Mouse (Mus musculus): ENCODE data around the gene Nav2. TPM values are rescaled to one million over a fixed set of nuclear protein-coding genes. Genes with fewer than 3 reads are reported as not detected.

Nav2 gene
- polyA plus RNA-seq, 1 experiment from 2014 or later, result 8.3 TPM

- no peaks in the 10 kb centered on the region for H3K9me3 ChIP-seq (replicated peaks)
- H3K27ac ChIP-seq, result no peak overlapping the region
- peaks cover 20% of the 10 kb centered on the region for H3K4me1 ChIP-seq
- H3K27me3 ChIP-seq (ENCODE audit: low read depth, poor library complexity, severe bottlenecking), result peaks cover 88% of the 10 kb centered on the region
- H3K36me3 ChIP-seq, result no peaks in the 10 kb centered on the region
- H3K4me3 ChIP-seq, result no peak overlapping the region
- DNase-seq (ENCODE audit: low spot score), result peak; percentile 50
- WGBS, result 7% methylated on average over 18 of the region's 18 CpGs
Measured at GRCm38 (mm10) chr7:49639864-49640708, 731.6 kb downstream of the Nav2 start.

GRCm38 (mm10) chr7:49640709-49641305 is 732.3 kb downstream of the Nav2 start:
- Histone ChIP-seq H3K27me3 (ENCODE audit: low read depth, poor library complexity, severe bottlenecking) (peaks cover 80% of the 10 kb centered on the region), H3K4me3 (no peak overlapping the region), H3K27ac (no peak overlapping the region), H3K9me3 (replicated peaks) (no peaks in the 10 kb centered on the region), H3K4me1 (peaks cover 15% of the 10 kb centered on the region; the same call in 1 of the 2 replicates), H3K36me3 (no peaks in the 10 kb centered on the region)
- no peak for DNase-seq (ENCODE audit: low spot score)
- 19% methylated on average over 3 of the region's 3 CpGs for WGBS

Other genes starting within 250 kb of the Nav2 start
- gene Zdhhc13, start 119.7 kb upstream of the Nav2 start, polyA plus RNA-seq (2016; fragmentation: Nextera tagmentation; extraction: Ambion mirVana), result 27.0 and 31.1 TPM in 2 replicates
- gene Csrp3, start 60.7 kb upstream of the Nav2 start, polyA plus RNA-seq (2016; fragmentation: Nextera tagmentation; extraction: Ambion mirVana), result 0.87 and 1.5 TPM in 2 replicates
- gene E2f8, start 27.1 kb upstream of the Nav2 start, polyA plus RNA-seq (2016; fragmentation: Nextera tagmentation; extraction: Ambion mirVana), result 15.2 TPM in 2 replicates